Mouse (Mus musculus): ENCODE data around the gene Cnep1r1. TPM values are rescaled to one million over a fixed set of nuclear protein-coding genes. Genes with fewer than 3 reads are reported as not detected.

Cnep1r1 gene
- 34.5 and 35.6 TPM in 2 replicates for polyA plus RNA-seq (2014; fragmentation: Nextera tagmentation; extraction: Ambion mirVana)

DNA sequence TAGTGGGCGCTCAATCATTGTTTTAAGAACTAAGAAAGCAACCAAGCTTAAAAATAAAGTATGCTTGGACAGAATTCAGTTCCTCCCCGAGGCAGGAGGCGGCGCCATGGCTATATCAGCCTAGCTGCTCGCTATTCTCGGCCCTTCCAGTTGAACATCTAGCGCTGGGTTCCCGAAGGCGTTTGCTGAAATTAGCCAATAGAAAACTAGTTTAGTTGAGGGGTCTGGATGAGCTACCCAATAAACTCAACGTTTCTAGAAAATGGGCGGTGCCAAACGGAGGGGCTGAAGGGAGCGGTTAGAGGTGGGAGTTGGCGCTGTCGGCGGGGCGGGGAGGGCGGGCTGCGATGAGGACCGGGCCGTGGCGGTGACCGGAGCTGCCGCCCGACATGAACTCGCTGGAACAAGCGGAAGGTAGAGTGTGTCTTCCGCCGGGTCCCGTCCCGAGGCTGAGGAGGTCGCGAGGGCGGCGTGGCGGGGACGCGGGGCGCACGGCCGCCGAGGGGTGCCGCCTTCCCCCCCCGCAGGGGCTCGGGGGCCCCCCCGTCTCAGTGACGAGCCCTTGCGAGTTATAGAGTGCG is at the start of gene Cnep1r1:
TSS of gene Cnep1r1 (plus strand) at position 314 of the 581 bp plus-strand sequence.
- no peaks in the 10 kb centered on the region for H3K9me3 ChIP-seq (ENCODE audit: control insufficient read depth, low read length)
- peak within 1 kb of the TSS; percentile 79 for H3K4me3 ChIP-seq (ENCODE audit: low read depth, low read length)
- H3K27me3 ChIP-seq (ENCODE audit: control insufficient read depth, insufficient read depth, low read length) = no peaks in the 10 kb centered on the region
- peak within 1 kb of the TSS; percentile 87 for H3K9ac ChIP-seq (ENCODE audit: low read length)
- peak; percentile 100 for DNase-seq (ENCODE audit: low spot score, missing footprints)
- under 1% methylated on average over 49 of the region's 49 CpGs for WGBS
- peaks cover 4% of the 10 kb centered on the region for H3K36me3 ChIP-seq (ENCODE audit: control insufficient read depth, insufficient read depth, low read length)
- peak within 1 kb of the TSS; percentile 52 for H3K4me2 ChIP-seq
- H3K27ac ChIP-seq (ENCODE audit: low read depth, low read length) = no peak within 1 kb of the TSS
- H3K4me1 ChIP-seq (ENCODE audit: control insufficient read depth, insufficient read depth, low read length) = peaks cover 4% of the 10 kb centered on the region
- ATAC-seq (ENCODE audit: low FRiP score) = peak; percentile 99

DNA sequence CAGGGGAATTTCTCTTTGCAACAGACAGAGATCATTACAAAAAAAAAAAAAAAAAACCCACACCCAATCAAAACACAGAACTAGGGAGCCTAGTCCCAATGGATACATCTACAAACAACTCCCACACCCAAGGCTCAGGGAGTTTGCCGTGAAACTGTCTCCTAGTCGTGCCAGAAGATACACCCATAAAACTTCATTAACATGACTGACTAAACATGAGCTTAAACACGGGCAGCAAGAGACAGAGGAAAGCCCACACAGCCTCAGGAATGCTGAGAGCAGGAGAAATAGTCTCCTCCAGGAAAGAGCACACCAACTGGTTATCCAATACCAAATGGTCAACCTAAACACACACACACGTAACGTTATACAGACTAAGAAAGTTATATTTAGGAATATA is 36.4 kb upstream of the Cnep1r1 start:
- Histone ChIP-seq H3K9me3 (ENCODE audit: control insufficient read depth, low read length) (no peaks in the 10 kb centered on the region), H3K27ac (ENCODE audit: low read depth, low read length) (no peak overlapping the region), H3K27me3 (ENCODE audit: control insufficient read depth, insufficient read depth, low read length) (no peaks in the 10 kb centered on the region), H3K4me3 (ENCODE audit: low read depth, low read length) (no peak overlapping the region), H3K9ac (ENCODE audit: low read length) (no peak overlapping the region), H3K4me2 (no peak overlapping the region), H3K4me1 (ENCODE audit: control insufficient read depth, insufficient read depth, low read length) (no peaks in the 10 kb centered on the region), H3K36me3 (ENCODE audit: control insufficient read depth, insufficient read depth, low read length) (no peaks in the 10 kb centered on the region)
- no peak for ATAC-seq (ENCODE audit: low FRiP score)
- WGBS = 86% methylated on average over 5 of the region's 5 CpGs
- DNase-seq (ENCODE audit: low spot score, missing footprints) = no peak

DNA sequence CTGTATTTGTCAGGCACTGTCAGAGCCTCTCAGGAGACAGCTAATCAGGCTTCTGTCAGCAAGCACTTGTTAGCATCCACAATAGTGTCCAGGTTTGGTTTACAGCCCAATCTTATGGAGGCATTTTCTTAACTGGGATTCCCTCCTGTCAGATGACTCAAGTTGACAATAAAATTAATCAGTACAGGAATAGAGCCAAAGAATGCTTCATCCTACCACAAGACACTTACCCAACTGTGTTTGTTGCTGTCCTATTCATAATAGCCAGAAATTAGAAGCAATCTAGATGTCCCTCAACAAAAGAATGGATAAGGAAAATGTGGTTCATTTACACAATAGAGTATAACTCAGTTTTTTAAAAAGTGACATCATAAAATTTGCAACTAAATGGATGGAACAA is 30.6 kb upstream of the Cnep1r1 start:
- no peak overlapping the region for H3K4me2 ChIP-seq
- ATAC-seq (ENCODE audit: low FRiP score) (no peak), DNase-seq (ENCODE audit: low spot score, missing footprints) (no peak)
- no peaks in the 10 kb centered on the region for H3K27me3 ChIP-seq (ENCODE audit: control insufficient read depth, insufficient read depth, low read length)
- H3K4me3 ChIP-seq (ENCODE audit: low read depth, low read length) = no peak overlapping the region
- no peak overlapping the region for H3K27ac ChIP-seq (ENCODE audit: low read depth, low read length)
- H3K4me1 ChIP-seq (ENCODE audit: control insufficient read depth, insufficient read depth, low read length) = no peaks in the 10 kb centered on the region
- H3K9me3 ChIP-seq (ENCODE audit: control insufficient read depth, low read length) = no peaks in the 10 kb centered on the region
- no peak overlapping the region for H3K9ac ChIP-seq (ENCODE audit: low read length)
- no peaks in the 10 kb centered on the region for H3K36me3 ChIP-seq (ENCODE audit: control insufficient read depth, insufficient read depth, low read length)

DNA sequence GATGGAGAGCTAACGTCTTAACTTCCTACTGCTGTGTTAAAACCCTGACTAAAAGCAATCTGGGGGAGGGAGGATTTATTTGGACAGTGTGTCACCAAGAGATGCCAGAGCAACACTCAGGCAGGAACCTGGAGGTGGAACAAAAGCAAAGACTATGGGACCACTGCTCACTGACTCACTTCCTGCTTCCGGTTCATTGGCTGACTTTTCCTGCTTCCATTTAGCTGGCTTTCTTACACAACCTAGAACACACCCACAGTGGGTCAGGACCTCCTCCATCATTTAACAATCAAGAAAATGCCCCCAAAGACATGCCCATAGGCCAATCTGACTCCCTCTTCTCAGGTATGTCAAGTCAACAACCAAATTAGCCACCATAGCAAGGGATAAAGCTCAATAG is 26.9 kb upstream of the Cnep1r1 start:
- Histone ChIP-seq H3K9ac (ENCODE audit: low read length) (no peak overlapping the region), H3K27ac (ENCODE audit: low read depth, low read length) (no peak overlapping the region), H3K4me2 (no peak overlapping the region), H3K27me3 (ENCODE audit: control insufficient read depth, insufficient read depth, low read length) (no peaks in the 10 kb centered on the region), H3K4me1 (ENCODE audit: control insufficient read depth, insufficient read depth, low read length) (no peaks in the 10 kb centered on the region), H3K36me3 (ENCODE audit: control insufficient read depth, insufficient read depth, low read length) (no peaks in the 10 kb centered on the region), H3K4me3 (ENCODE audit: low read depth, low read length) (no peak overlapping the region), H3K9me3 (ENCODE audit: control insufficient read depth, low read length) (no peaks in the 10 kb centered on the region)
- DNase-seq (ENCODE audit: low spot score, missing footprints) (peak; percentile 17), ATAC-seq (ENCODE audit: low FRiP score) (no peak)
- WGBS = 88% methylated on average over 2 of the region's 2 CpGs

DNA sequence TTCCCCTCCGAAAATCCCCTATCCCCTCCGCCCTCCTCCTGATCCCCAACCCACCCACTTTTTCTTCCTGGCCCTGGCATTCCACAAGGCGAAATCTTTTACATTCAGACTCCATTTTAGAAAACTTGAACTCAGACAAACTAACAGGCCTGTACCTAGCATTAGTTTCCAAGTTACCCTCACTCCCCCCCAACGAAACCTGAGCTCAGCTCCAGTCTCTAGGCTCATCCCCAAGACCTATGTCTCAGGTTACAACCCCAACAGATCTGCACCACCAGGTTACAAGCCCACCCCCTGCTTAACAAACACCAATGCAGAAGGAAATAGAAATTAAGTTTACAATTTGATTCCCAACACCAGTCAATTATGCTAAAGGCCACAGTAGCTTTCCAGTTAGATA is 25.2 kb upstream of the Cnep1r1 start:
- Histone ChIP-seq H3K36me3 (ENCODE audit: control insufficient read depth, insufficient read depth, low read length) (no peaks in the 10 kb centered on the region), H3K27ac (ENCODE audit: low read depth, low read length) (no peak overlapping the region), H3K9me3 (ENCODE audit: control insufficient read depth, low read length) (no peaks in the 10 kb centered on the region), H3K27me3 (ENCODE audit: control insufficient read depth, insufficient read depth, low read length) (no peaks in the 10 kb centered on the region), H3K4me1 (ENCODE audit: control insufficient read depth, insufficient read depth, low read length) (no peaks in the 10 kb centered on the region), H3K4me3 (ENCODE audit: low read depth, low read length) (no peak overlapping the region), H3K4me2 (no peak overlapping the region), H3K9ac (ENCODE audit: low read length) (no peak overlapping the region)
- ATAC-seq (ENCODE audit: low FRiP score) = no peak
- 70% methylated on average over 4 of the region's 4 CpGs for WGBS
- no peak for DNase-seq (ENCODE audit: low spot score, missing footprints)

DNA sequence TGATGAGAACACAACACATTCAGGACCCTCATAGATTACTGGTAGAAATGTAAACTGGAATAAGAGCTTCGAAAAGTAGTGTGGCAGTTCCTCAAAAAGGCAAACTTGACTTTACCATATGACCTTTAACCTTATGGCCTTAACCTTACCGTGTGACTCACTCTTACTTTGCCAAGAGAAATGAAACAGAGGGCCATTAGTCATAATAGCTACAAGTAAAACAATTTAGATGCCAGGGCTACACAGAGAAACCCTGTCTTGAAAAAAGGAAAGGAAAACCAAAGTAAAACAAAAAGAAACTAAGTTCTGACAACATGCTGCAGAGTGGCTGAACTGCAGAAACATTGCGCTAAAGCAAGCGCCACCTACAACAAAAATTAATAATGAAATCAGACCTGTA is 19.7 kb upstream of the Cnep1r1 start:
- no peak for ATAC-seq (ENCODE audit: low FRiP score)
- H3K27me3 ChIP-seq (ENCODE audit: control insufficient read depth, insufficient read depth, low read length) = no peaks in the 10 kb centered on the region
- H3K4me3 ChIP-seq (ENCODE audit: low read depth, low read length) = no peak overlapping the region
- no peak overlapping the region for H3K27ac ChIP-seq (ENCODE audit: low read depth, low read length)
- WGBS = 86% methylated on average over 4 of the region's 4 CpGs
- no peaks in the 10 kb centered on the region for H3K4me1 ChIP-seq (ENCODE audit: control insufficient read depth, insufficient read depth, low read length)
- no peak overlapping the region for H3K4me2 ChIP-seq
- peak; percentile 2 for DNase-seq (ENCODE audit: low spot score, missing footprints)
- no peaks in the 10 kb centered on the region for H3K36me3 ChIP-seq (ENCODE audit: control insufficient read depth, insufficient read depth, low read length)
- no peaks in the 10 kb centered on the region for H3K9me3 ChIP-seq (ENCODE audit: control insufficient read depth, low read length)
- H3K9ac ChIP-seq (ENCODE audit: low read length) = no peak overlapping the region

DNA sequence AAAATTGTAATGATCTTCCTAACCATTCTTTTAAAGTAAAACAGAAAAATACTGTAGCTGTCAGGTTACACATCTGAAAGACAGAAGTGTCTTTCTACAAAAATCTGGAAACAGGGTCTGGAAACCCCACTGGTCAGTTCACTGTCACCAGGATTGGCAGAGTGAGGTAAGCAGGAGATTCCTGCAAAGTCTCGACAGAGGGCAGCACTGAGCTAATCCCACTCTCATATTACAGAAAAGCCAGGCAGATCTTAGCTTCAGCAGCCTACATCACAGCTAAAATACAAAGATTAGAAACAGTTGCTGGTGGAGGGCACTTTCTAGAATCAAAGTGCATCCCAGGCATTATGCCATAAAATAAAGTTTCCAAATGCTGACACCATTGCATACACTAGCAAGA is 19.0 kb upstream of the Cnep1r1 start:
- Histone ChIP-seq H3K27me3 (ENCODE audit: control insufficient read depth, insufficient read depth, low read length) (no peaks in the 10 kb centered on the region), H3K4me1 (ENCODE audit: control insufficient read depth, insufficient read depth, low read length) (no peaks in the 10 kb centered on the region), H3K9ac (ENCODE audit: low read length) (no peak overlapping the region), H3K9me3 (ENCODE audit: control insufficient read depth, low read length) (no peaks in the 10 kb centered on the region), H3K4me3 (ENCODE audit: low read depth, low read length) (no peak overlapping the region), H3K27ac (ENCODE audit: low read depth, low read length) (no peak overlapping the region), H3K36me3 (ENCODE audit: control insufficient read depth, insufficient read depth, low read length) (no peaks in the 10 kb centered on the region), H3K4me2 (no peak overlapping the region)
- ATAC-seq (ENCODE audit: low FRiP score) (no peak), DNase-seq (ENCODE audit: low spot score, missing footprints) (peak; percentile 89)
- 3% methylated on average over 1 of the region's 1 CpGs for WGBS

DNA sequence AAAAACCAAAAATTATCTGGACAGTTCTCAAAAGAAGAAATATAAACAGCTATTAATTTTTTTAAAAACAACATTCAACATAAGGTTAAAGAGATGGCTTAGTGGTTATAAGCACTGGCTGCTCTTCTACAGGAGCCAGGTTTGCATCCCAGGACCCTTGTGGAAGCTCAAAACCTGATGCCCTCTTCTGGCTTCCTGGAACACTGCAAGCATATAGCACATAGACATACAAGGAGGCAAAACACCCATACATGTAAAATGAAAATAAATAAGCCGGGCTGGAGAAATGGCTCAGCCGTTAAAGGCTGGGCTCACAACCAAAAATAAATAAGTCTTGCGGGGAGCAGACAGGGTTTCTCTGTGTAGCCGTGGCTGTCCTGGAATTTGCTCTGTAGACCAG is 9.3 kb upstream of the Cnep1r1 start:
- 88% methylated on average over 4 of the region's 4 CpGs for WGBS
- H3K27ac ChIP-seq (ENCODE audit: low read depth, low read length) = no peak overlapping the region
- DNase-seq (ENCODE audit: low spot score, missing footprints) (peak; percentile 68), ATAC-seq (ENCODE audit: low FRiP score) (no peak)
- no peaks in the 10 kb centered on the region for H3K9me3 ChIP-seq (ENCODE audit: control insufficient read depth, low read length)
- H3K4me2 ChIP-seq = no peak overlapping the region
- H3K36me3 ChIP-seq (ENCODE audit: control insufficient read depth, insufficient read depth, low read length) = no peaks in the 10 kb centered on the region
- no peaks in the 10 kb centered on the region for H3K4me1 ChIP-seq (ENCODE audit: control insufficient read depth, insufficient read depth, low read length)
- no peak overlapping the region for H3K4me3 ChIP-seq (ENCODE audit: low read depth, low read length)
- no peaks in the 10 kb centered on the region for H3K27me3 ChIP-seq (ENCODE audit: control insufficient read depth, insufficient read depth, low read length)
- no peak overlapping the region for H3K9ac ChIP-seq (ENCODE audit: low read length)

DNA sequence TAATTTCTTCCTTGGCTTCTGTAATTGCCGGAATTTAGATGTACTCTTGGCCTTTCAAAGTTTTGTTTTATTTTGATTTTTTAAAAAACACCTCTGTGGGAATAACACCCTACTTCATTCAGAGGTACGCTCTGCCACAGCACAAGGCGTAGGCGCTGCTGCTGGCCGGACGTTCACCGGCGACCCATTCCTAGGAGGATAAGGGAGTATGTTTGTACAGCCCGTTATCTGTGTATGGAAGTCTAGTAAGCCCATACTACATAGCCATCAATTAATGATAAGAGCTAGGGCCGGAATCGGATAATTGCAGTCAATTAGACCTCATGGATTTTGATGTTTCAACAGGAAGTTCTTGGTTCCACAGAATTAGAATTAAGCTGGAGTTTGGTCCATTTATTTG is 507 bp downstream of the Cnep1r1 start:
- Histone ChIP-seq H3K27ac (ENCODE audit: low read depth, low read length) (no peak overlapping the region), H3K36me3 (ENCODE audit: control insufficient read depth, insufficient read depth, low read length) (peaks cover 4% of the 10 kb centered on the region), H3K4me1 (ENCODE audit: control insufficient read depth, insufficient read depth, low read length) (peaks cover 4% of the 10 kb centered on the region), H3K9ac (ENCODE audit: low read length) (peak overlapping the region; percentile 87), H3K4me2 (peak overlapping the region; percentile 52), H3K27me3 (ENCODE audit: control insufficient read depth, insufficient read depth, low read length) (no peaks in the 10 kb centered on the region), H3K9me3 (ENCODE audit: control insufficient read depth, low read length) (no peaks in the 10 kb centered on the region), H3K4me3 (ENCODE audit: low read depth, low read length) (peak overlapping the region; percentile 79)
- ATAC-seq (ENCODE audit: low FRiP score) = no peak
- peak; percentile 85 for DNase-seq (ENCODE audit: low spot score, missing footprints)
- WGBS = 3% methylated on average over 11 of the region's 11 CpGs

All from midbrain, embryonic 11.5 days (tissue).